Mouse (Mus musculus): ENCODE measurements at regions not wholly inside any gene's neighbourhood (a gene's known extent, or its start where the extent isn't known, plus 50 kb on each side); places are given as distances from the start of the nearest gene placed in this dataset.
A peak's percentile ranks its signal among the peaks of the same experiment; 100 is the strongest.

- no peak for DNase-seq (ENCODE audit: low spot score in 2 of 2)
Measured at GRCm38 (mm10) chr2:166408806-166409205, 253.3 kb upstream of the Sulf2 start.

GRCm38 (mm10) chr2:166408009-166408408 is 252.5 kb upstream of the Sulf2 start:
- DNase-seq (ENCODE audit: low spot score in 2 of 2): no peak

GRCm38 (mm10) chr2:166406826-166407225 is 251.4 kb upstream of the Sulf2 start:
- DNase-seq (ENCODE audit: low spot score in 2 of 2): no peak

- peak; percentile 86 to 90 for DNase-seq (ENCODE audit: low spot score in 2 of 2)
Measured at GRCm38 (mm10) chr2:166403319-166403718, 247.9 kb upstream of the Sulf2 start.

- no peak for DNase-seq (ENCODE audit: low spot score in 2 of 2)
Measured at GRCm38 (mm10) chr2:166401860-166402259, 246.4 kb upstream of the Sulf2 start.

GRCm38 (mm10) chr2:166400304-166400703 is 244.8 kb upstream of the Sulf2 start:
- DNase-seq (ENCODE audit: low spot score in 2 of 2): no peak

- DNase-seq (ENCODE audit: low spot score in 2 of 2): no peak
Measured at GRCm38 (mm10) chr2:166399140-166399830, 243.8 kb upstream of the Sulf2 start.

GRCm38 (mm10) chr2:166398774-166399139 is 243.3 kb upstream of the Sulf2 start:
- no peak for DNase-seq (ENCODE audit: low spot score in 2 of 2)

GRCm38 (mm10) chr2:166398156-166398555 is 242.7 kb upstream of the Sulf2 start:
- DNase-seq (ENCODE audit: low spot score in 2 of 2): no peak

- DNase-seq (ENCODE audit: low spot score in 2 of 2): peak in 1 of 2 experiments; percentile 55
Measured at GRCm38 (mm10) chr2:166394666-166395065, 239.2 kb upstream of the Sulf2 start.

- DNase-seq (ENCODE audit: low spot score in 2 of 2): no peak
Measured at GRCm38 (mm10) chr2:166391176-166391575, 235.7 kb upstream of the Sulf2 start.

- no peak for DNase-seq (ENCODE audit: low spot score in 2 of 2)
Measured at GRCm38 (mm10) chr2:166388050-166388449, 232.6 kb upstream of the Sulf2 start.

- DNase-seq (ENCODE audit: low spot score in 2 of 2): no peak
Measured at GRCm38 (mm10) chr2:166386817-166387216, 231.4 kb upstream of the Sulf2 start.

GRCm38 (mm10) chr2:166384583-166384982 is 229.1 kb upstream of the Sulf2 start:
- no peak for DNase-seq (ENCODE audit: low spot score in 2 of 2)

- DNase-seq (ENCODE audit: low spot score in 2 of 2): no peak
Measured at GRCm38 (mm10) chr2:166383356-166383755, 227.9 kb upstream of the Sulf2 start.

- DNase-seq (ENCODE audit: low spot score in 2 of 2): no peak
Measured at GRCm38 (mm10) chr2:166382180-166382579, 226.7 kb upstream of the Sulf2 start.

- no peak for DNase-seq (ENCODE audit: low spot score in 2 of 2)
Measured at GRCm38 (mm10) chr2:166380854-166381253, 225.4 kb upstream of the Sulf2 start.

- DNase-seq (ENCODE audit: low spot score in 2 of 2): no peak
Measured at GRCm38 (mm10) chr2:166378325-166378724, 222.9 kb upstream of the Sulf2 start.

- peak; percentile 56 to 62 for DNase-seq (ENCODE audit: low spot score in 2 of 2)
Measured at GRCm38 (mm10) chr2:166377329-166377728, 221.9 kb upstream of the Sulf2 start.

- DNase-seq (ENCODE audit: low spot score in 2 of 2): peak; percentile 65 to 76
Measured at GRCm38 (mm10) chr2:166375639-166376038, 220.2 kb upstream of the Sulf2 start.

GRCm38 (mm10) chr2:166370776-166371175 is 215.3 kb upstream of the Sulf2 start:
- DNase-seq (ENCODE audit: low spot score in 2 of 2): no peak

- DNase-seq (ENCODE audit: low spot score in 2 of 2): no peak
Measured at GRCm38 (mm10) chr2:166361645-166362044, 206.2 kb upstream of the Sulf2 start.

- DNase-seq (ENCODE audit: low spot score in 2 of 2): no peak
Measured at GRCm38 (mm10) chr2:166360786-166361185, 205.3 kb upstream of the Sulf2 start.

- peak in 1 of 2 experiments; percentile 51 for DNase-seq (ENCODE audit: low spot score in 2 of 2)
Measured at GRCm38 (mm10) chr2:166359995-166360394, 204.5 kb upstream of the Sulf2 start.

Measured in right cerebral cortex, postnatal 10 days (tissue).